Mouse (Mus musculus) naive thymus-derived CD4-positive, alpha-beta T cell, adult 5 months (primary cell): ENCODE measurements around the gene Hpse2. TPM values are rescaled to one million over a fixed set of nuclear protein-coding genes. Genes with fewer than 3 reads are reported as not detected.

Source experiments
- polyA plus RNA-seq: library from polyadenylated mRNA; unstranded; fragments of 100-300 nt; shearing (Covaris generic); gene quantifications from one replicate; pipeline ENCODE4 v1.2.1, GENCODE M21; 2017

The Hpse2 gene
- not detected for polyA plus RNA-seq

DNA sequence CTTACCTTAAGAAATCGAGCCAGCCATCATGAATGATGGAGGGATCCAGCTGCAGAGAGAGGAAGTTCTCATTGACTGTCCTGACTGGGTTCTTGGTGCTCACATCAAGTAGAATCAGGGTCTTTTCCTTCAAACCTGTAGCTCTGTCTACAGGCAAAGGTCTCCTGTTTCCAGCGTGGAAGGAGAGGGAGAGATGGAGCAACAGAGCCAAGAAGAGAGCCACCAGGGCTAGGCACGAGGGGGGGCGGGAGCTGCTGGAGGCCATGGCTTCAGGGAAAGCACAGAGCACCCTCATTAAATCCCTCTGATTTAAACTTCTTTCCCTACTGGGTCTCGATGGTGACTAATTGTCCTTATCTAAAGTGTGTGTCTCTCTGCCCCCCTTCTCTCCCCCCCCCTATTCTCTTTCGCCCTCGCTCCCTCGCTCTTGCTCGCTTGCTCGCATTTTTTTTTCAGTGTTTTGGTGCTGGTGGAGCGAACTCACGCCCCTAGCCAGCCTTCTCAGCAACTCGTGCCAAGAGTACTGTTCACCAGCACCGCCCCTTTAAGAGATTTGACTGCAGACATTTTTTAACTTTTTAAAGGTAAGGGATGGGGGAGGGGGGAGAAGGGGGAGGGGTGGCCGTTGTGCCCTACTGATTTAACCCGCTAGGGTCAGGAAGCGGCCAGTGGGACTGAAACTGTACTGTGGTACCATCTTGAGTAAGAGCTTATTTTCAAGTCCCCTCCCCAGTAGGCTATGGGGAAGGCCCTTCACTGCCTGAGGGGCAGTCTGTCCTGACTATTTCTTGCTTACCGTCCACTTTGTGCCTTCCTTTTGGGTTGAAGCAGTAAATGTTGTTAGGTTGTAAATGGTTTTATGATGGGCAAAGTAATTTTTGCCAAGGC is at the start of gene Hpse2:
Hpse2 (minus strand) TSS at position 339 of the 888 bp plus-strand sequence.

DNA sequence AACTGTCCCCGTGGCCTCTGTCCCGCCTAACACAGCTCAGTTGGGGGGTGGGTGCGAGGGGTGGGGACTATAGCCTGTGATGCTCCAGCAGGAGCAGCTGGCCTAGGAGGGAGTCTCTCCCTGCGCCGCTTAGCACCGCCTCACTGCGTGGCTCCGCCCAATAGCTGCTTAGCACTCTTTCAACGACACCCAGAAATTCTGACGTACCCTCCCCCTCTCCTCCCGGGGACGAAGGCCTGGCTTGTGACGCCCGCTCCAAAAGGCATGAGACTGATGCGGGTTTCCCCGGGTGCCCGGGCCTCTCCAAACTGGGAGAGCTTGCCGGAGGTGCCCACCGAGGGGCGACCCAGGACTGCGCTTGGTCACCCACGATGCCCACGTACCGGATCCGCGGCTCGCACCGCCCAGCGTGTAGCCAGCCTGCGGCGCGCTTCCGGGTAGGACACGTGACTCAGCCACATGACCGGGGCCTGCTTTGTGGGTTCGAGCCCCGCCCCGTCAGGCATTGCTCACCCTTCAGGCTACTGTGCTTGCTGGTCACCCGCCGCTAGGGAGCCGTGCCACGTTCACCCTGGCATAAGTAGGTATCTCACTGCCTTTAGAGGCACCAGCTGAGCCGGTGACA is 608.5 kb downstream of the Hpse2 start, which contains the start of gene Hps1:
Hps1 (minus strand) TSS at position 448 of the 625 bp plus-strand sequence.

GRCm38 (mm10) chr19:42752363-42752931 is 635.7 kb downstream of the Hpse2 start, which contains the start of gene Pyroxd2:
Gene Pyroxd2, minus strand, starts transcription at chr19:42752775.

Other genes starting within 250 kb of the Hpse2 start
- gene Cnnm1, start 52.1 kb upstream of the Hpse2 start, polyA plus RNA-seq: not detected
- 204 TPM for gene Got1, start 136.2 kb upstream of the Hpse2 start, polyA plus RNA-seq
- gene Nkx2-3, start 224.0 kb upstream of the Hpse2 start, polyA plus RNA-seq: not detected